Mouse (Mus musculus): Measurements from ENCODE around the gene Adgrb2.

DNA sequence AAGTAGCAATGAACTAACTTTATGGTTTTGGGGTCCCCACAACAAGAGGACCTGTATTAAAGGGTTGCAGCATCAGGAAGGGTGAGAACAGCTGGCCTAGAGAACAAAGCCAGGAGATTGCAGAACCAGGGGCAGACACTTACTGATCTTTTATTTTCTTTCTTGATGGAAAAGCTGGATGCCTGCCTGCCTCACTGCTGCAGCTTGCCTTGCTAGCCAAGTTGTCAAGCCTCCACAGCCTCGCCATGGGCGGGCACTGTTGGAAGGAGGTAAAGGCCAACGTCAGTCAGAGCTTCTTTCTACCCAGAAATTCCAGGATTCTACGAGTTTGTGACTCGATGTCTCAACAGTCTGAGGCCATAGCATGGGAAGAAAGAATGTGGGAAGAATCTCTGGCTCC is 54.7 kb downstream of the Adgrb2 start:
- TF ChIP-seq POLR2A (IDR thresholded peaks at IDR 0.05; ENCODE audit: borderline replicate concordance, insufficient read depth, low read length) (no peak), CTCF (IDR thresholded peaks at IDR 0.05; ENCODE audit: borderline replicate concordance, insufficient read depth, low read depth, low read length) (no peak)
